Mouse (Mus musculus): Measurements from ENCODE around the gene Psme1. TPM values are rescaled to one million over a fixed set of nuclear protein-coding genes. Genes with fewer than 3 reads are reported as not detected.

Psme1 gene
- total and polyA plus RNA-seq, 2 experiments from 2014 or later = 145 to 250 TPM

DNA sequence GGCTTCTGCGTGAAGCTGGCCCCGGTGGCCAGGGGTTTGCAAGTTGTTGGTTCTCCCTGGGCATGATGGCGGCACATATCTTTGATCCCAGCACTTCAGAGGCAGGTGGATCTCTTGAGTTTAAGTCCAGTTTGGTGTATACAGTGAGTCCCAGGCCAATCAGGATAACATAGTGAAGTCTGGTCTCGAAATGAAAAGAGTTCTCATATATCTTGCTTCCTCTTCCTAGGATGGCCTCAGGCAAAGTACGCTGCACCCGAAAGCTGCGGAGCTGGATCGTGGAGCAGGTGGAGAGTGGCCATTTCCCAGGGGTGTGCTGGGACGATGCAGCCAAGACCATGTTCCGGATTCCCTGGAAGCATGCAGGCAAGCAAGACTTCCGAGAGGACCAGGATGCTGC is 26.9 kb downstream of the Psme1 start:
- H3K9me3 ChIP-seq (replicated peaks; ENCODE audit: control insufficient read depth, low read length) = no peaks in the 10 kb centered on the region
- H3K4me1 ChIP-seq (ENCODE audit: control insufficient read depth, insufficient read depth) = peaks cover 3% of the 10 kb centered on the region; the same call in 1 of the 2 replicates
- no peak for TF ChIP-seq EP300 (IDR thresholded peaks at IDR 0.05; ENCODE audit: low read depth)
- no peak for TF ChIP-seq CTCF (IDR thresholded peaks at IDR 0.05; ENCODE audit: low read depth)
- H3K36me3 ChIP-seq (replicated peaks; ENCODE audit: control insufficient read depth, insufficient read depth, low read length) = peaks cover 80% of the 10 kb centered on the region
- H3K27me3 ChIP-seq (ENCODE audit: control insufficient read depth, insufficient read depth, low read length) = no peaks in the 10 kb centered on the region
- H3K4me3 ChIP-seq (ENCODE audit: low read depth, low read length) = peak overlapping the region; percentile 58
- H3K27ac ChIP-seq (ENCODE audit: low read depth) = peak overlapping the region; percentile 92
- H3K4me2 ChIP-seq (ENCODE audit: low read depth, low read length) = peak overlapping the region; percentile 70
- ATAC-seq (ENCODE audit: insufficient read depth, low read depth) (no peak), DNase-seq (ENCODE audit: low spot score) (no peak)
- peak overlapping the region; percentile 66 for H3K9ac ChIP-seq (replicated peaks; ENCODE audit: low read depth, low read length)
- 91% methylated on average over 11 of the region's 11 CpGs for WGBS

DNA sequence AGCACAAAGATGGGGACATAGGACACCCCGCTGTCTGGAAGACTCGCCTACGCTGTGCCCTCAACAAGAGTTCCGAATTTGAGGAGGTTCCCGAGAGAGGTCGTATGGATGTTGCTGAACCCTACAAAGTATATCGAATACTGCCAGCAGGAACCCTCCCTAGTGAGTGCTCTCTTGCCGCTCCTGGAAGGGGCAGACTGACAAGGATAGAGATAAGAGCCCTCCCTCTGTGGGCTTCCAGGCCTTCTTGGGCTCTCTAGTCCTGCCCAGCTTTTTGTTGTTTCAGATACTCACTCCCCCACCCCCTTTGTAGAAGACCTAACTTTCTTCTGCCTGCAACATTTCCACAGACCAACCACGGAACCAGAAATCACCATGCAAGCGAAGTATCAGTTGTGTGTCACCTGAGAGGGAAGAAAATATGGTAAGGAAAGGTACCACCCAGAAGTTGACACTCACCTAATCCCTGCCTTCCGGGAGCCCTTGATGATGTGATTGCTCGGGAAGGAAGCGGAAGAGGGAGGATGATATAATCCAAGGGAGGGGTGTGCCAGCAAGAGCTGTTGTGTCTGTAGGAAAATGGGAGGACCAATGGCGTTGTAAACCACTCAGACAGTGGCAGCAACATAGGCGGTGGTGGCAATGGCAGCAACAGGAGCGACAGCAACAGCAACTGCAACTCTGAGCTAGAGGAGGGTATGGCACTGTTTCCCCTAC is 28.0 kb downstream of the Psme1 start:
- peaks cover 3% of the 10 kb centered on the region; the same call in 1 of the 2 replicates for H3K4me1 ChIP-seq (ENCODE audit: control insufficient read depth, insufficient read depth)
- DNase-seq (ENCODE audit: low spot score) (no peak), ATAC-seq (ENCODE audit: insufficient read depth, low read depth) (no peak)
- no peak overlapping the region for H3K27ac ChIP-seq (ENCODE audit: low read depth)
- no peaks in the 10 kb centered on the region for H3K27me3 ChIP-seq (ENCODE audit: control insufficient read depth, insufficient read depth, low read length)
- peak overlapping the region; percentile 20; the same call in 1 of the 2 replicates for H3K4me2 ChIP-seq (ENCODE audit: low read depth, low read length)
- 79% methylated on average over 16 of the region's 16 CpGs for WGBS
- no peak overlapping the region for H3K4me3 ChIP-seq (ENCODE audit: low read depth, low read length)
- peaks cover 78% of the 10 kb centered on the region for H3K36me3 ChIP-seq (replicated peaks; ENCODE audit: control insufficient read depth, insufficient read depth, low read length)
- TF ChIP-seq EP300 (IDR thresholded peaks at IDR 0.05; ENCODE audit: low read depth) (no peak), CTCF (IDR thresholded peaks at IDR 0.05; ENCODE audit: low read depth) (no peak)
- no peak overlapping the region for H3K9ac ChIP-seq (replicated peaks; ENCODE audit: low read depth, low read length)
- H3K9me3 ChIP-seq (replicated peaks; ENCODE audit: control insufficient read depth, low read length) = no peaks in the 10 kb centered on the region

GRCm38 (mm10) chr14:55608339-55608738 is 30.4 kb downstream of the Psme1 start:
- H3K36me3 ChIP-seq (replicated peaks; ENCODE audit: control insufficient read depth, insufficient read depth, low read length) = peaks cover 55% of the 10 kb centered on the region
- ATAC-seq (ENCODE audit: insufficient read depth, low read depth) (no peak), DNase-seq (ENCODE audit: low spot score) (no peak)
- WGBS = 92% methylated on average over 6 of the region's 6 CpGs
- no peaks in the 10 kb centered on the region for H3K27me3 ChIP-seq (ENCODE audit: control insufficient read depth, insufficient read depth, low read length)
- no peaks in the 10 kb centered on the region for H3K9me3 ChIP-seq (replicated peaks; ENCODE audit: control insufficient read depth, low read length)
- no peak overlapping the region for H3K27ac ChIP-seq (ENCODE audit: low read depth)
- H3K9ac ChIP-seq (replicated peaks; ENCODE audit: low read depth, low read length) = no peak overlapping the region
- H3K4me3 ChIP-seq (ENCODE audit: low read depth, low read length) = no peak overlapping the region
- peaks cover 3% of the 10 kb centered on the region; the same call in 1 of the 2 replicates for H3K4me1 ChIP-seq (ENCODE audit: control insufficient read depth, insufficient read depth)
- H3K4me2 ChIP-seq (ENCODE audit: low read depth, low read length) = no peak overlapping the region
- no peak for TF ChIP-seq EP300 (IDR thresholded peaks at IDR 0.05; ENCODE audit: low read depth)
- TF ChIP-seq CTCF (IDR thresholded peaks at IDR 0.05; ENCODE audit: low read depth) = no peak

- H3K27ac ChIP-seq (ENCODE audit: low read depth) = no peak overlapping the region
- 21% methylated on average over 6 of the region's 6 CpGs for WGBS
- peaks cover 25% of the 10 kb centered on the region for H3K36me3 ChIP-seq (replicated peaks; ENCODE audit: control insufficient read depth, insufficient read depth, low read length)
- no peaks in the 10 kb centered on the region for H3K4me1 ChIP-seq (ENCODE audit: control insufficient read depth, insufficient read depth)
- H3K9me3 ChIP-seq (replicated peaks; ENCODE audit: control insufficient read depth, low read length) = no peaks in the 10 kb centered on the region
- TF ChIP-seq CTCF (IDR thresholded peaks at IDR 0.05; ENCODE audit: low read depth) (no peak), EP300 (IDR thresholded peaks at IDR 0.05; ENCODE audit: low read depth) (no peak)
- no peak overlapping the region for H3K9ac ChIP-seq (replicated peaks; ENCODE audit: low read depth, low read length)
- no peak for ATAC-seq (ENCODE audit: insufficient read depth, low read depth)
- no peaks in the 10 kb centered on the region for H3K27me3 ChIP-seq (ENCODE audit: control insufficient read depth, insufficient read depth, low read length)
- no peak overlapping the region for H3K4me3 ChIP-seq (ENCODE audit: low read depth, low read length)
- no peak overlapping the region for H3K4me2 ChIP-seq (ENCODE audit: low read depth, low read length)
- no peak for DNase-seq (ENCODE audit: low spot score)
Measured at GRCm38 (mm10) chr14:55613346-55613745, 35.4 kb downstream of the Psme1 start.

- no peak overlapping the region for H3K4me2 ChIP-seq (ENCODE audit: low read depth, low read length)
- 62% methylated on average over 7 of the region's 7 CpGs for WGBS
- H3K36me3 ChIP-seq (replicated peaks; ENCODE audit: control insufficient read depth, insufficient read depth, low read length) = peaks cover 12% of the 10 kb centered on the region
- H3K4me3 ChIP-seq (ENCODE audit: low read depth, low read length) = no peak overlapping the region
- no peak for DNase-seq (ENCODE audit: low spot score)
- TF ChIP-seq CTCF (IDR thresholded peaks at IDR 0.05; ENCODE audit: low read depth) (no peak), EP300 (IDR thresholded peaks at IDR 0.05; ENCODE audit: low read depth) (no peak)
- no peak for ATAC-seq (ENCODE audit: insufficient read depth, low read depth)
- H3K4me1 ChIP-seq (ENCODE audit: control insufficient read depth, insufficient read depth) = no peaks in the 10 kb centered on the region; the same call in 1 of the 2 replicates
- H3K27me3 ChIP-seq (ENCODE audit: control insufficient read depth, insufficient read depth, low read length) = no peaks in the 10 kb centered on the region
- H3K9ac ChIP-seq (replicated peaks; ENCODE audit: low read depth, low read length) = no peak overlapping the region
- H3K27ac ChIP-seq (ENCODE audit: low read depth) = no peak overlapping the region
- no peaks in the 10 kb centered on the region for H3K9me3 ChIP-seq (replicated peaks; ENCODE audit: control insufficient read depth, low read length)
Measured at GRCm38 (mm10) chr14:55614565-55615178, 36.7 kb downstream of the Psme1 start.
